Mouse (Mus musculus): Measurements from ENCODE around the gene Gcc1. TPM values are rescaled to one million over a fixed set of nuclear protein-coding genes. Genes with fewer than 3 reads are reported as not detected.

Gcc1 gene
- total and polyA plus RNA-seq, 3 experiments, result 4.4 to 7.4 (median 7.2) TPM

DNA sequence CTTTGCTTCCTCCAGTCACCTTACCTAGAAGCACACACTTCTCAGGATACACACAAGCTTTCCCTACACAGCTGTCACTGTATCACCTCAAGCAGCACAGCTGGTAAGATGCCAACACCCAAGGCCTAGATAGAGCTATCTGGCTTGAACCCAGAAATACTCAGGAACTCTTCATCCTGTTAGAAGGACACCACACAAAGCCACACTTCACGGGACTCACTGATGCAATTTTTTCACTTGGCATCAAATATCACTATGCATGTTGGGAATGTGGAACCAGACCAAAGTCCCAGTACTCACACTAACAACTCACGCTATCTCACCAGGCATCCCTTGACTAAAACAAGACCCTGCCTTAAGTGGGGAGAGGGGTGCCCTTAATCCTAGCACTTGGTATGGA is 8.5 kb downstream of the Gcc1 start:
- Histone ChIP-seq H3K4me2 (ENCODE audit: insufficient read depth, low read depth, poor library complexity, severe bottlenecking) (no peak overlapping the region), H3K4me1 (ENCODE audit: control insufficient read depth in 1 of 2, insufficient read depth in 2 of 2) (peaks cover 16 to 36% of the 10 kb centered on the region in 2 experiments), H3K27ac (ENCODE audit: insufficient read depth, low read depth) (no peak overlapping the region), H3K27me3 (replicated peaks) (no peaks in the 10 kb centered on the region), H3K4me3 (replicated peaks in 1 of 3; ENCODE audit: low read depth in 2 of 3, low read length in 2 of 3, poor library complexity in 1 of 3) (no peak overlapping the region), H3K9me3 (replicated peaks; ENCODE audit: low read length) (no peaks in the 10 kb centered on the region), H3K9ac (ENCODE audit: insufficient read depth, low read depth) (no peak overlapping the region), H3K36me3 (replicated peaks in 1 of 2; ENCODE audit: control insufficient read depth in 1 of 2, insufficient read depth in 1 of 2, low read length in 1 of 2) (peaks cover 19 to 55% of the 10 kb centered on the region in 2 experiments), H3K79me2 (replicated peaks; ENCODE audit: control insufficient read depth, extremely low read depth, insufficient read depth, poor library complexity, severe bottlenecking) (peaks cover 10% of the 10 kb centered on the region)
- TF ChIP-seq SIN3A (IDR thresholded peaks at IDR 0.05; ENCODE audit: low read length) (no peak), E2F4 (IDR thresholded peaks at IDR 0.05; ENCODE audit: insufficient replicate concordance, low read depth, low read length) (no peak), MYC (IDR thresholded peaks at IDR 0.05; ENCODE audit: low read depth, low read length) (no peak), SMC3 (IDR thresholded peaks at IDR 0.05; ENCODE audit: low read depth, low read length) (no peak), ETS1 (conservative IDR thresholded peaks at IDR 0.05; ENCODE audit: low read depth, low read length) (no peak), CHD1 (IDR thresholded peaks at IDR 0.05; ENCODE audit: low read depth, low read length) (no peak), ZNF384 (IDR thresholded peaks at IDR 0.05; ENCODE audit: low read depth, low read length) (no peak), USF2 (conservative IDR thresholded peaks at IDR 0.05; ENCODE audit: low read depth, low read length) (no peak), MAFK (IDR thresholded peaks at IDR 0.05; ENCODE audit: insufficient replicate concordance, low read length) (no peak), BHLHE40 (IDR thresholded peaks at IDR 0.05; ENCODE audit: low read depth, low read length) (no peak)
- dilution Hi-C loops (cut with MboI; ENCODE audit: extremely low pct_ligation_motif_present, extremely low pct_unique_long_range_greater_than_20kb, low sequenced_read_pairs), result no loop called here
- no peak for DNase-seq (ENCODE audit: extremely low read depth)
- in situ Hi-C loops (cut with MboI; ENCODE audit: low pct_ligation_motif_present, low pct_unique_long_range_greater_than_20kb, low sequenced_read_pairs), result loop anchor here (25.0 kb wide), 1 partner anchor 593 kb away; no protein-coding TSS in a partner anchor

DNA sequence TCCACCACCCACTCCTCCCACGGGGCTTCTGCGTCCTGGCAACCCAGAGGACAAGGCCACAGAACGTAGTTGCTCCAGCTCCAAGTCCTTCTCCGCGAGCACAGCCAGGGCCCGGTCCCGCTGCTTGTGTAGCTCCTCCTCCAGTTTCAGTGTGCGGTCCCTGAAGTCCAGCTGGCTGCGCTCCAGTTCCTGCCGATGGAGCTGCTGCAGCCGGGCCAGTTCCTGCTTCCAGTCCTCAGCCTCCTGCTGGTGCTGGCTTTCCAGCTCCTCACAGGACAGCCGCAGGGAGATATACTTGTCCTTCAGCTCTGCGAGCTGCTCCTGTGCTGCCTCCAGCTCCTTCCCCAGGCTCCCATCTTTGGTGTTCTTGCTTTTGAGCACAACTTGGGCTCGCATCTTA is 9.7 kb downstream of the Gcc1 start:
- Histone ChIP-seq H3K79me2 (replicated peaks; ENCODE audit: control insufficient read depth, extremely low read depth, insufficient read depth, poor library complexity, severe bottlenecking) (peaks cover 10% of the 10 kb centered on the region), H3K4me3 (replicated peaks in 1 of 3; ENCODE audit: low read depth in 2 of 3, low read length in 2 of 3, poor library complexity in 1 of 3) (no peak overlapping the region), H3K4me1 (ENCODE audit: control insufficient read depth in 1 of 2, insufficient read depth in 2 of 2) (peaks cover 13 to 30% of the 10 kb centered on the region in 2 experiments), H3K9me3 (replicated peaks; ENCODE audit: low read length) (no peaks in the 10 kb centered on the region), H3K27me3 (replicated peaks) (no peaks in the 10 kb centered on the region), H3K4me2 (ENCODE audit: insufficient read depth, low read depth, poor library complexity, severe bottlenecking) (no peak overlapping the region), H3K36me3 (replicated peaks in 1 of 2; ENCODE audit: control insufficient read depth in 1 of 2, insufficient read depth in 1 of 2, low read length in 1 of 2) (peaks cover 19 to 54% of the 10 kb centered on the region in 2 experiments), H3K27ac (ENCODE audit: insufficient read depth, low read depth) (no peak overlapping the region), H3K9ac (ENCODE audit: insufficient read depth, low read depth) (no peak overlapping the region)
- no peak for TF ChIP-seq RAD21 (IDR thresholded peaks at IDR 0.05; ENCODE audit: low read depth, low read length)
- no peak for TF ChIP-seq RCOR1 (conservative IDR thresholded peaks at IDR 0.05; ENCODE audit: low read depth, low read length)
- TF ChIP-seq BHLHE40 (IDR thresholded peaks at IDR 0.05; ENCODE audit: low read depth, low read length), result no peak
- no peak for TF ChIP-seq MEF2A (IDR thresholded peaks at IDR 0.05; ENCODE audit: borderline replicate concordance, low read depth, low read length)
- no peak for TF ChIP-seq USF2 (conservative IDR thresholded peaks at IDR 0.05; ENCODE audit: low read depth, low read length)
- TF ChIP-seq IRF4 (IDR thresholded peaks at IDR 0.05; ENCODE audit: low read depth, low read length), result no peak
- no peak for TF ChIP-seq HCFC1 (IDR thresholded peaks at IDR 0.05; ENCODE audit: low read depth, low read length)
- no peak for TF ChIP-seq NRF1 (IDR thresholded peaks at IDR 0.05; ENCODE audit: low read depth, low read length)
- TF ChIP-seq ZKSCAN1 (IDR thresholded peaks at IDR 0.05; ENCODE audit: borderline replicate concordance, low read depth, low read length), result no peak
- no peak for TF ChIP-seq CTCF (conservative IDR thresholded peaks at IDR 0.05 in 1 of 2, IDR thresholded peaks at IDR 0.05 in 1 of 2; ENCODE audit: low read depth in 2 of 2, low read length in 2 of 2)
- TF ChIP-seq KAT2A (IDR thresholded peaks at IDR 0.05; ENCODE audit: insufficient replicate concordance, low read length), result no peak
- TF ChIP-seq CHD1 (IDR thresholded peaks at IDR 0.05; ENCODE audit: low read depth, low read length), result no peak
- TF ChIP-seq TBP (conservative IDR thresholded peaks at IDR 0.05; ENCODE audit: low read depth, low read length), result no peak
- no peak for TF ChIP-seq MAFK (IDR thresholded peaks at IDR 0.05; ENCODE audit: insufficient replicate concordance, low read length)
- dilution Hi-C loops (cut with MboI; ENCODE audit: extremely low pct_ligation_motif_present, extremely low pct_unique_long_range_greater_than_20kb, low sequenced_read_pairs) (no loop called here), in situ Hi-C loops (cut with MboI; ENCODE audit: low pct_ligation_motif_present, low pct_unique_long_range_greater_than_20kb, low sequenced_read_pairs) (loop anchor here (25.0 kb wide), 1 partner anchor 594 kb away; no protein-coding TSS in a partner anchor)
- DNase-seq (ENCODE audit: extremely low read depth), result no peak

All from CH12.LX (cell line).